Mouse (Mus musculus): Measurements from ENCODE around the gene F3. TPM values are rescaled to one million over a fixed set of nuclear protein-coding genes. Genes with fewer than 3 reads are reported as not detected.

F3 gene
- polyA plus RNA-seq, 1 experiment from 2014 or later: 25.7 TPM

Other genes starting within 250 kb of the F3 start
- 4.9 and 6.4 TPM in 2 replicates for gene Slc44a3, start 191.1 kb upstream of the F3 start, polyA plus RNA-seq (2014; fragmentation: Nextera tagmentation; extraction: Ambion mirVana)
- gene 4930432M17Rik, start 52.8 kb upstream of the F3 start, polyA plus RNA-seq (2014; fragmentation: Nextera tagmentation; extraction: Ambion mirVana): not detected in 2 replicates
- 53.5 and 58.8 TPM in 2 replicates for gene Abcd3, start 91.8 kb downstream of the F3 start, polyA plus RNA-seq (2014; fragmentation: Nextera tagmentation; extraction: Ambion mirVana)
- gene Arhgap29, start 229.0 kb downstream of the F3 start, polyA plus RNA-seq (2014; fragmentation: Nextera tagmentation; extraction: Ambion mirVana): 75.2 and 82.0 TPM in 2 replicates

All from embryonic facial prominence, embryonic 14.5 days (tissue).